Comparison of ENCODE assay signal across 31 mouse cellular contexts in the genomic region with DNA sequence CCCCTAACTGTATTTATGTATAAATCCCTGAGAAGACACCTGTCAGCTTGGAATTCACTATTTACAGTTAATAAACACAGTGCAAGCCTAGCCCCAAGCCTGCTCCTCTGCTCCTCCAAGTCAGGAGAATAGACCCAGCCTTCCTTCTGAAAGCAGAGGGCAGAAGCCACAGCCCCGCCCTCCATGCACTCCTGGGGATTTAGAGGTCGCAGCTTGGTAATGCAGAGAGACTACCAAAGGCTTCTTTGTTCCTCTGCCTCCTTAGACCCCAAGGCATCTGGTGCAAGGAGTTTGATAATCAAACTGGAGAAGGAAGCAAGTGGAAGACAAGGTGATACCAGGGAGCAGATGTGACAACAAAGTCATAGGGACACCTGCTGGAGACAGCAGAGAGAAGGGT.
DNase-seq lines count a peak whose midpoint lies in the region; ATAC-seq and TF ChIP-seq lines count a peak whose summit lies in the region.
"Had no signal": no experiment of that assay in that cellular context is flagged by ENCODE, and none has a peak within 500 bp of the region (broad histone marks: within the 10 kb centered on the region; RNA-seq: fewer than 3 reads in every experiment).

No protein-coding gene starts in this region.

- ATAC-seq in kidney, embryonic 15.5 days (replicated peaks; ENCODE audit: low FRiP score): 0 out of 2 replicates have a peak, but pooled peaks have one; percentile 38
- ATAC-seq in kidney, embryonic 16.5 days (ENCODE audit: low FRiP score, low TSS enrichment): no peak
- ATAC-seq: activated CD4-positive, CD25-positive, alpha-beta regulatory T cell, adult 4 months; forebrain, embryonic 15.5 days; Patski had no signal

- in situ Hi-C loops in ES-E14 (cut with MboI; ENCODE audit: low sequenced_read_pairs in 2 of 2, unreplicated experiment in 2 of 2): no loop called here

- no peak for TF ChIP-seq CTCF in ES-Bruce4 (IDR thresholded peaks at IDR 0.05; ENCODE audit: low read depth, low read length)

- 21% methylated on average over 2 of the region's 2 CpGs for WGBS in kidney, embryonic 15.5 days
- 34% methylated on average over 2 of the region's 2 CpGs for WGBS in kidney, embryonic 16.5 days

- TF ChIP-seq EP300 in ES-Bruce4 (IDR thresholded peaks at IDR 0.05; ENCODE audit: insufficient read depth, low read depth, low read length): peak; percentile 88

- H3K9ac ChIP-seq in kidney, embryonic 15.5 days: no peak overlapping the region
- no peak overlapping the region for H3K9ac ChIP-seq in kidney, embryonic 16.5 days (replicated peaks; ENCODE audit: low read length)
- H3K9ac ChIP-seq in ES-Bruce4 (ENCODE audit: low read depth, poor library complexity, severe bottlenecking): no peak overlapping the region
- no peak overlapping the region for H3K9ac ChIP-seq in ES-E14 (ENCODE audit: insufficient read depth, low read depth, low read length, poor library complexity, severe bottlenecking)
- H3K9ac ChIP-seq: embryonic facial prominence, embryonic 13.5 days; forebrain, embryonic 12.5 days; forebrain, embryonic 15.5 days; heart, embryonic 12.5 days; heart, embryonic 15.5 days; hindbrain, embryonic 15.5 days had no signal

- no peak overlapping the region for H3K27ac ChIP-seq in kidney, embryonic 15.5 days
- no peak overlapping the region for H3K27ac ChIP-seq in kidney, embryonic 16.5 days (ENCODE audit: low read length)
- H3K27ac ChIP-seq in ES-Bruce4 (ENCODE audit: insufficient read depth, low read length) (no peak overlapping the region), ES-E14 (ENCODE audit: insufficient read depth, low read depth, low read length, poor library complexity, severe bottlenecking) (no peak overlapping the region)
- H3K27ac ChIP-seq: embryonic facial prominence, embryonic 10.5 days; embryonic facial prominence, embryonic 13.5 days; forebrain, embryonic 12.5 days; forebrain, embryonic 15.5 days; heart, embryonic 15.5 days; hindbrain, embryonic 10.5 days; hindbrain, embryonic 15.5 days had no signal

- peaks cover 28% of the 10 kb centered on the region for H3K4me1 ChIP-seq in kidney, embryonic 15.5 days
- H3K4me1 ChIP-seq in kidney, embryonic 16.5 days (ENCODE audit: insufficient read depth, low read length): peaks cover 13% of the 10 kb centered on the region
- H3K4me1 ChIP-seq in ES-Bruce4 (ENCODE audit: control insufficient read depth, insufficient read depth, low read length) (peaks cover 8% of the 10 kb centered on the region), ES-E14 (ENCODE audit: control insufficient read depth in 2 of 2, insufficient read depth in 2 of 2, low read length in 2 of 2, poor library complexity in 1 of 2) (peaks cover 0 to 7% of the 10 kb centered on the region in 2 experiments; a peak in 2 of 4 replicates)

- no peak for TF ChIP-seq POLR2A in ES-Bruce4 (IDR thresholded peaks at IDR 0.05; ENCODE audit: insufficient read depth, low read length)

- DNase-seq in ES-E14 (ENCODE audit: low read depth, low spot score): peak; percentile 46
- DNase-seq in testis, postnatal 14 days (ENCODE audit: low spot score): no peak
- DNase-seq in urinary bladder, postnatal 4 days (ENCODE audit: low spot score in 2 of 2): no peak
- DNase-seq: adrenal gland, adult 8-10 months; adrenal gland, postnatal 25 days; B cell, adult 2 months; cerebellum, adult 11-12 months; cerebellum, adult 8-10 months; cerebellum, postnatal 10 days; cerebellum, postnatal 36 days; embryo, embryonic 11 days; gastrocnemius, postnatal 25 days; heart, adult 18-20 months; heart, postnatal 10 days; heart, postnatal 36 days had no signal

- H3K4me3 ChIP-seq in kidney, embryonic 15.5 days (replicated peaks): no peak overlapping the region
- no peak overlapping the region for H3K4me3 ChIP-seq in kidney, embryonic 16.5 days (ENCODE audit: low read length)
- H3K4me3 ChIP-seq in ES-Bruce4 (ENCODE audit: low read depth, low read length) (no peak overlapping the region), ES-E14 (ENCODE audit: insufficient read depth in 1 of 2, low read depth in 1 of 2, low read length in 2 of 2, poor library complexity in 1 of 2, severe bottlenecking in 1 of 2) (no peak overlapping the region)
- H3K4me3 ChIP-seq: embryonic facial prominence, embryonic 10.5 days; embryonic facial prominence, embryonic 13.5 days; erythroblast, embryonic 14.5 days; forebrain, embryonic 12.5 days; forebrain, embryonic 15.5 days; heart, embryonic 12.5 days; heart, embryonic 15.5 days; hindbrain, embryonic 10.5 days; hindbrain, embryonic 15.5 days had no signal

- H3K9me3 ChIP-seq in kidney, embryonic 15.5 days (replicated peaks): no peaks in the 10 kb centered on the region
- H3K9me3 ChIP-seq in kidney, embryonic 16.5 days (ENCODE audit: low read length): no peaks in the 10 kb centered on the region
- H3K9me3 ChIP-seq in ES-Bruce4 (replicated peaks; ENCODE audit: control insufficient read depth, insufficient read depth, low read length, poor library complexity, severe bottlenecking): no peaks in the 10 kb centered on the region
- H3K9me3 ChIP-seq in ES-E14 (ENCODE audit: control insufficient read depth, insufficient read depth, low read depth, low read length): no peaks in the 10 kb centered on the region
- H3K9me3 ChIP-seq: embryonic facial prominence, embryonic 10.5 days; embryonic facial prominence, embryonic 13.5 days; forebrain, embryonic 12.5 days; forebrain, embryonic 15.5 days; G1E; heart, embryonic 12.5 days; heart, embryonic 15.5 days; hindbrain, embryonic 10.5 days; hindbrain, embryonic 15.5 days had no signal

- H3K27me3 ChIP-seq in kidney, embryonic 15.5 days: peaks cover 47% of the 10 kb centered on the region
- peaks cover 31% of the 10 kb centered on the region for H3K27me3 ChIP-seq in kidney, embryonic 16.5 days (ENCODE audit: insufficient read depth, low read length)
- no peaks in the 10 kb centered on the region for H3K27me3 ChIP-seq in ES-Bruce4 (ENCODE audit: control insufficient read depth, insufficient read depth, low read length, poor library complexity, severe bottlenecking)
- H3K27me3 ChIP-seq: CH12.LX, Patski had no signal

- H3K36me3 ChIP-seq in kidney, embryonic 15.5 days: no peaks in the 10 kb centered on the region
- no peaks in the 10 kb centered on the region for H3K36me3 ChIP-seq in kidney, embryonic 16.5 days (ENCODE audit: insufficient read depth, low read length)
- H3K36me3 ChIP-seq in ES-Bruce4 (ENCODE audit: control insufficient read depth, insufficient read depth, low read length, poor library complexity, severe bottlenecking) (no peaks in the 10 kb centered on the region), ES-E14 (ENCODE audit: control insufficient read depth, insufficient read depth, low read length, poor library complexity, severe bottlenecking) (no peaks in the 10 kb centered on the region)
- H3K36me3 ChIP-seq: embryonic facial prominence, embryonic 10.5 days; embryonic facial prominence, embryonic 13.5 days; forebrain, embryonic 12.5 days; forebrain, embryonic 15.5 days; G1E; heart, embryonic 12.5 days; heart, embryonic 15.5 days; hindbrain, embryonic 10.5 days; hindbrain, embryonic 15.5 days had no signal

- H3K4me2 ChIP-seq in kidney, embryonic 15.5 days: no peak overlapping the region
- no peak overlapping the region for H3K4me2 ChIP-seq in kidney, embryonic 16.5 days (replicated peaks; ENCODE audit: low read depth, low read length)
- H3K4me2 ChIP-seq: embryonic facial prominence, embryonic 13.5 days; forebrain, embryonic 12.5 days; forebrain, embryonic 15.5 days; heart, embryonic 12.5 days; heart, embryonic 15.5 days; hindbrain, embryonic 15.5 days had no signal

TF ChIP-seq in ES-E14, 5 proteins besides CTCF, POLR2A, EP300 and RAD21:
- TF ChIP-seq MAFK (IDR thresholded peaks at IDR 0.05; ENCODE audit: insufficient read depth, low read depth, low read length) (no peak), ZNF384 (IDR thresholded peaks at IDR 0.05; ENCODE audit: low read depth, low read length) (no peak), HCFC1 (IDR thresholded peaks at IDR 0.05; ENCODE audit: borderline replicate concordance, insufficient read depth, low read length) (no peak), ZC3H11A (IDR thresholded peaks at IDR 0.05; ENCODE audit: borderline replicate concordance, low read depth, low read length) (no peak), CHD2 (IDR thresholded peaks at IDR 0.05; ENCODE audit: low read depth, low read length) (no peak)
TF ChIP-seq in ES-E14: peak in this region for 0.
